Mouse (Mus musculus): ENCODE measurements around the gene Rnf217.

- TF ChIP-seq PAX5 (IDR thresholded peaks at IDR 0.05; ENCODE audit: low read length), result no peak
- TF ChIP-seq POLR2AphosphoS2 (IDR thresholded peaks at IDR 0.05; ENCODE audit: low read depth, low read length), result no peak
- TF ChIP-seq CTCF (conservative IDR thresholded peaks at IDR 0.05 in 1 of 2, IDR thresholded peaks at IDR 0.05 in 1 of 2; ENCODE audit: low read depth in 2 of 2, low read length in 2 of 2), result no peak
- TF ChIP-seq POLR2A (IDR thresholded peaks at IDR 0.05; ENCODE audit: low read depth, low read length), result no peak
- no peak for TF ChIP-seq EP300 (IDR thresholded peaks at IDR 0.05; ENCODE audit: low read length)
- TF ChIP-seq E2F4 (IDR thresholded peaks at IDR 0.05; ENCODE audit: insufficient replicate concordance, low read depth, low read length), result no peak
- no peak for TF ChIP-seq MEF2A (IDR thresholded peaks at IDR 0.05; ENCODE audit: borderline replicate concordance, low read depth, low read length)
- TF ChIP-seq USF2 (conservative IDR thresholded peaks at IDR 0.05; ENCODE audit: low read depth, low read length), result no peak
- no peak for TF ChIP-seq RCOR1 (conservative IDR thresholded peaks at IDR 0.05; ENCODE audit: low read depth, low read length)
- no peak for TF ChIP-seq MXI1 (IDR thresholded peaks at IDR 0.05; ENCODE audit: low read depth, low read length)
- TF ChIP-seq ZNF384 (IDR thresholded peaks at IDR 0.05; ENCODE audit: low read depth, low read length), result no peak
These were observed 112.1 kb downstream of the Rnf217 start for GRCm38 (mm10) chr10:31496931-31497330.
